ENCODE assay signal across 9 mouse cellular contexts in the genomic region with DNA sequence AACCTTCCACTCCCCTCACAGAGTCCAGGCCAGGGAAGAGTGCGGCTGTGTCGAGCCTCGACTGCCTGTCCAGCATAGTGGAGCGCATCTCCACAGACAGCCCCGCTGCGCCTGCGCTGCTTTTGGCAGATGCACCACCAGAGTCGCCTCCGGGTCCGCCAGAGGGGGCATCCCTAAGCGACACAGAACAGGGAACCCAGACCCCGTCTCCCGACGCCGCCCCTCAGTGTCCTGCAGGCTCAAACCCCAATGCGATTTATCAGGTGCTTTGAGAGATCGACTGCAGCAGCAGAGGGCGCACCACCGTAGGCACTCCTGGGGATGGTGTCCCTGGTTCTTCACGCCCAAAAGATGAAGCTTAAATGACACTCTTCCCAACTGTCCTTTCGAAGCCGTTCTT. TPM values are rescaled to one million over a fixed set of nuclear protein-coding genes. Genes with fewer than 3 reads are reported as not detected.
DNase-seq lines count a peak whose midpoint lies in the region; ATAC-seq and TF ChIP-seq lines count a peak whose summit lies in the region.
"Had no signal": no experiment of that assay in that cellular context is flagged by ENCODE, and none has a peak within 500 bp of the region (broad histone marks: within the 10 kb centered on the region; RNA-seq: fewer than 3 reads in every experiment).

No protein-coding gene starts in this region.

- 3% methylated on average over 22 of the region's 22 CpGs for WGBS in heart, postnatal 0 days

- H3K27me3 ChIP-seq in heart, postnatal 0 days (ENCODE audit: control insufficient read depth, insufficient read depth, low read length): peaks cover 73% of the 10 kb centered on the region

- H3K36me3 ChIP-seq in heart, postnatal 0 days (replicated peaks; ENCODE audit: control insufficient read depth, insufficient read depth, low read length): no peaks in the 10 kb centered on the region

- intact Hi-C loops in heart, postnatal 36 days (cut with DNase I): loop anchor here (2.0 to 10.0 kb wide), 2 partner anchors 97 to 283 kb away; no protein-coding TSS in a partner anchor

- peak; percentile 84 for DNase-seq in heart, adult 11 months
- no peak for DNase-seq in heart, postnatal 36 days
- DNase-seq in A20 (ENCODE audit: low read depth, low spot score): peak; percentile 48
- DNase-seq in brain, embryonic 14.5 days (ENCODE audit: low read depth): peak; percentile 44
- DNase-seq in heart, postnatal 0 days (ENCODE audit: low spot score): no peak
- peak; percentile 33 for DNase-seq in neural tube, embryonic 10.5 days (ENCODE audit: extremely low spot score, low spot score)
- no peak for DNase-seq in urinary bladder, postnatal 36 days (ENCODE audit: low spot score in 2 of 2)
- DNase-seq in lung, adult 18-20 months: no peak

- no peak overlapping the region for H3K4me2 ChIP-seq in heart, postnatal 0 days (ENCODE audit: low read depth, low read length)

- no peak overlapping the region for H3K27ac ChIP-seq in heart, postnatal 0 days (ENCODE audit: low read depth)

- H3K4me1 ChIP-seq in heart, postnatal 0 days (ENCODE audit: control insufficient read depth, insufficient read depth): no peaks in the 10 kb centered on the region

- no peak for TF ChIP-seq EP300 in heart, postnatal 0 days (IDR thresholded peaks at IDR 0.05; ENCODE audit: low read depth)

- H3K9me3 ChIP-seq in heart, postnatal 0 days (replicated peaks; ENCODE audit: control insufficient read depth, low read length): no peaks in the 10 kb centered on the region

- H3K9ac ChIP-seq in heart, postnatal 0 days (replicated peaks; ENCODE audit: low read depth, low read length): no peak overlapping the region

- peak; percentile 58; the same call in 1 of the 2 replicates for TF ChIP-seq CTCF in brain, embryonic 14.5 days (IDR thresholded peaks at IDR 0.05; ENCODE audit: borderline replicate concordance, extremely low read depth, insufficient read depth, insufficient read length)
- TF ChIP-seq CTCF in heart, postnatal 0 days (IDR thresholded peaks at IDR 0.05; ENCODE audit: low read depth): peak; percentile 25

- no peak for TF ChIP-seq POLR2A in brain, embryonic 14.5 days (IDR thresholded peaks at IDR 0.05; ENCODE audit: borderline replicate concordance, extremely low read depth, insufficient read depth, insufficient read length, poor library complexity, severe bottlenecking)

- no peak for ATAC-seq in heart, postnatal 0 days (ENCODE audit: insufficient read depth, low read depth)

- no peak overlapping the region for H3K4me3 ChIP-seq in heart, postnatal 0 days (ENCODE audit: low read depth, low read length)

RNA-seq across cellular contexts. Expression of a gene that starts 1.8 kb away (rescaled TPM):
- not detected for total RNA-seq in heart, postnatal 36 days (2021)
- polyA plus RNA-seq in brain, embryonic 14.5 days (2012; rRNA removed): 0.74 and 1.6 TPM in 2 replicates
- total RNA-seq in heart, postnatal 0 days (2014; rRNA removed; ENCODE audit: low replicate concordance): not detected in 2 replicates
- not detected in 2 replicates for polyA plus RNA-seq in heart, postnatal 0 days (2015; fragmentation: Nextera tagmentation; extraction: Ambion mirVana)
- total RNA-seq: hematopoietic stem cell, adult 5-6 weeks had no signal

RNA-seq across cellular contexts. Expression of a gene that starts 18.2 kb away (rescaled TPM):
- under 1 TPM; 0.14 to 0.17 TPM for total RNA-seq in heart, postnatal 36 days (2021)
- 14.9 and 28.9 TPM in 2 replicates for polyA plus RNA-seq in brain, embryonic 14.5 days (2012; rRNA removed)
- 0.04 TPM in 1 of 2 replicates, not detected in the other for total RNA-seq in heart, postnatal 0 days (2014; rRNA removed; ENCODE audit: low replicate concordance)
- polyA plus RNA-seq in heart, postnatal 0 days (2015; fragmentation: Nextera tagmentation; extraction: Ambion mirVana): not detected in 2 replicates

Comparison
In these comparisons a context has a peak if more than half of its experiments do, and no peak if none do; other contexts are left out.
1. DNase-seq: peak in heart, adult 11 months (single experiment), A20 (single experiment), brain, embryonic 14.5 days (single experiment) and neural tube, embryonic 10.5 days (single experiment); none in heart, postnatal 36 days (0 of 2), heart, postnatal 0 days (single experiment), urinary bladder, postnatal 36 days (0 of 2) and lung, adult 18-20 months (0 of 2).